Mouse (Mus musculus) forebrain, postnatal 0 days (tissue): ENCODE measurements at regions not wholly inside any gene's neighbourhood (a gene's known extent, or its start where the extent isn't known, plus 50 kb on each side); places are given as distances from the start of the nearest gene placed in this dataset.

ENCODE experiments used
- ATAC-seq: fragments of 200-750 bp; cut with Nextera tagmentation; 2 replicates; pipeline ENCODE4 v1.8.0; 2017; ENCODE audit warnings: mild to moderate bottlenecking, moderate library complexity
- DNase-seq: peaks from one replicate; pipeline ENCODE4 v3.0.0-alpha.2; 2015
- H3K27ac ChIP-seq: fragments of 300-500 bp; sonication (generic); 2 replicates; pipeline ENCODE4 v1.5.1; 2014; ENCODE audit warnings: low read depth, mild to moderate bottlenecking, antibody characterized with exemption, low read length, moderate library complexity, mixed read lengths
- H3K27me3 ChIP-seq: fragments of 300-500 bp; sonication (generic); 2 replicates; pipeline ENCODE4 v1.6.1; 2014; ENCODE audit warnings: mild to moderate bottlenecking, low read length, mixed read lengths; ENCODE audit not compliant: insufficient read depth
- H3K36me3 ChIP-seq: fragments of 300-500 bp; sonication (generic); 2 replicates; pipeline ENCODE4 v1.6.1; 2014; ENCODE audit warnings: mild to moderate bottlenecking, moderate library complexity; ENCODE audit not compliant: insufficient read depth
- H3K4me1 ChIP-seq: fragments of 300-500 bp; sonication (generic); 2 replicates; pipeline ENCODE4 v1.6.1; 2014; ENCODE audit warnings: antibody characterized with exemption; ENCODE audit not compliant: insufficient read depth
- H3K4me2 ChIP-seq: fragments of 300-500 bp; sonication (generic); 2 replicates; pipeline ENCODE4 v1.6.1; 2014; ENCODE audit warnings: low read depth, mild to moderate bottlenecking, moderate library complexity
- H3K4me3 ChIP-seq: fragments of 300-500 bp; sonication (generic); 2 replicates; pipeline ENCODE4 v1.5.1; 2014; ENCODE audit warnings: low read depth, low read length, mixed read lengths
- H3K9ac ChIP-seq: fragments of 300-500 bp; sonication (generic); 2 replicates; pipeline ENCODE4 v1.6.1; 2014; ENCODE audit warnings: mild to moderate bottlenecking
- H3K9me3 ChIP-seq: fragments of 300-500 bp; sonication (generic); 2 replicates; pipeline ENCODE4 v1.6.1; 2016; ENCODE audit warnings: low read length
- CTCF ChIP-seq: sonication (generic); IDR thresholded peaks from 2 replicates; pipeline ENCODE4 v1.5.1; 2016; ENCODE audit warnings: antibody characterized with exemption, control low read depth, low read depth
- WGBS: fragments of 180-500 bp; shearing (Covaris S2); extraction: QIAGEN DNeasy Blood & Tissue Kit; methylation state at CpG from one replicate; pipeline ENCODE4 v1.1.7; 2014; 5-methylcytosine and 5-hydroxymethylcytosine counted together

- Histone ChIP-seq H3K4me3 (no peak overlapping the region), H3K27ac (no peak overlapping the region), H3K9ac (no peak overlapping the region), H3K9me3 (no peaks in the 10 kb centered on the region), H3K4me2 (no peak overlapping the region), H3K36me3 (no peaks in the 10 kb centered on the region), H3K27me3 (no peaks in the 10 kb centered on the region), H3K4me1 (no peaks in the 10 kb centered on the region)
- no peak for TF ChIP-seq CTCF
- no peak for ATAC-seq
- 15% methylated on average over 2 of the region's 2 CpGs for whole genome bisulfite sequencing
- no peak for DNase-seq
Observed at GRCm38 (mm10) chr3:155979636-155980035, 582.0 kb upstream of the Negr1 start.

GRCm38 (mm10) chr3:155994044-155994443 is 567.5 kb upstream of the Negr1 start:
- 59% methylated on average over 2 of the region's 2 CpGs for WGBS
- no peaks in the 10 kb centered on the region for H3K27me3 ChIP-seq
- no peaks in the 10 kb centered on the region for H3K9me3 ChIP-seq
- H3K4me2 ChIP-seq: no peak overlapping the region
- ATAC-seq (no peak), DNase-seq (no peak)
- H3K4me3 ChIP-seq: no peak overlapping the region
- H3K36me3 ChIP-seq: no peaks in the 10 kb centered on the region
- H3K9ac ChIP-seq: no peak overlapping the region
- no peak overlapping the region for H3K27ac ChIP-seq
- H3K4me1 ChIP-seq: no peaks in the 10 kb centered on the region
- TF ChIP-seq CTCF: no peak

GRCm38 (mm10) chr3:156017676-156018230 is 543.8 kb upstream of the Negr1 start:
- 28% methylated on average over 7 of the region's 7 CpGs for WGBS
- Histone ChIP-seq H3K9ac (no peak overlapping the region), H3K36me3 (no peaks in the 10 kb centered on the region), H3K9me3 (no peaks in the 10 kb centered on the region), H3K27ac (no peak overlapping the region), H3K4me3 (no peak overlapping the region), H3K27me3 (no peaks in the 10 kb centered on the region), H3K4me1 (no peaks in the 10 kb centered on the region), H3K4me2 (no peak overlapping the region)
- ATAC-seq: no peak
- no peak for TF ChIP-seq CTCF
- DNase-seq: no peak

GRCm38 (mm10) chr3:156028602-156029188 is 532.9 kb upstream of the Negr1 start:
- H3K9ac ChIP-seq: no peak overlapping the region
- no peaks in the 10 kb centered on the region; the same call in 1 of the 2 replicates for H3K4me1 ChIP-seq
- peak overlapping the region; percentile 30; the same call in 1 of the 2 replicates for H3K27ac ChIP-seq
- DNase-seq: peak; percentile 62
- ATAC-seq: peak; percentile 90
- H3K27me3 ChIP-seq: no peaks in the 10 kb centered on the region
- H3K9me3 ChIP-seq: no peaks in the 10 kb centered on the region
- H3K36me3 ChIP-seq: no peaks in the 10 kb centered on the region
- H3K4me3 ChIP-seq: no peak overlapping the region
- 18% methylated on average over 5 of the region's 5 CpGs for WGBS
- TF ChIP-seq CTCF: no peak
- no peak overlapping the region for H3K4me2 ChIP-seq

- ATAC-seq (no peak), DNase-seq (no peak)
- 76% methylated on average over 4 of the region's 4 CpGs for WGBS
- TF ChIP-seq CTCF: no peak
- Histone ChIP-seq H3K9me3 (no peaks in the 10 kb centered on the region), H3K4me3 (no peak overlapping the region), H3K27ac (no peak overlapping the region), H3K9ac (no peak overlapping the region), H3K4me2 (no peak overlapping the region), H3K27me3 (no peaks in the 10 kb centered on the region), H3K4me1 (no peaks in the 10 kb centered on the region), H3K36me3 (no peaks in the 10 kb centered on the region)
Observed at GRCm38 (mm10) chr3:156070257-156070656, 491.3 kb upstream of the Negr1 start.

GRCm38 (mm10) chr3:156082268-156082667 is 479.3 kb upstream of the Negr1 start:
- H3K9me3 ChIP-seq: no peaks in the 10 kb centered on the region
- H3K27ac ChIP-seq: no peak overlapping the region
- H3K27me3 ChIP-seq: no peaks in the 10 kb centered on the region
- no peaks in the 10 kb centered on the region for H3K36me3 ChIP-seq
- DNase-seq (no peak), ATAC-seq (no peak)
- no peak overlapping the region for H3K4me3 ChIP-seq
- H3K4me1 ChIP-seq: no peaks in the 10 kb centered on the region
- TF ChIP-seq CTCF: peak; percentile 24; the same call in 1 of the 2 replicates
- no peak overlapping the region for H3K4me2 ChIP-seq
- no peak overlapping the region for H3K9ac ChIP-seq

GRCm38 (mm10) chr3:156093689-156094088 is 467.9 kb upstream of the Negr1 start:
- Histone ChIP-seq H3K27me3 (no peaks in the 10 kb centered on the region), H3K4me2 (no peak overlapping the region), H3K9ac (no peak overlapping the region), H3K4me1 (no peaks in the 10 kb centered on the region), H3K27ac (no peak overlapping the region), H3K9me3 (no peaks in the 10 kb centered on the region), H3K36me3 (no peaks in the 10 kb centered on the region), H3K4me3 (no peak overlapping the region)
- DNase-seq (no peak), ATAC-seq (no peak)
- no peak for TF ChIP-seq CTCF
